Mouse (Mus musculus) heart, adult 11 months (tissue): ENCODE measurements around the gene Pakap.

ENCODE experiments used
- DNase-seq: peaks from one replicate; pipeline ENCODE4 v3.0.0; 2022

The Pakap gene

GRCm38 (mm10) chr4:57575686-57576085, 7.7 kb downstream of the Pakap start:
- no peak for DNase-seq

GRCm38 (mm10) chr4:57576095-57576494, 8.1 kb downstream of the Pakap start:
- DNase-seq, result no peak

- no peak for DNase-seq
Observed at GRCm38 (mm10) chr4:57579683-57580082, 11.7 kb downstream of the Pakap start.

DNA sequence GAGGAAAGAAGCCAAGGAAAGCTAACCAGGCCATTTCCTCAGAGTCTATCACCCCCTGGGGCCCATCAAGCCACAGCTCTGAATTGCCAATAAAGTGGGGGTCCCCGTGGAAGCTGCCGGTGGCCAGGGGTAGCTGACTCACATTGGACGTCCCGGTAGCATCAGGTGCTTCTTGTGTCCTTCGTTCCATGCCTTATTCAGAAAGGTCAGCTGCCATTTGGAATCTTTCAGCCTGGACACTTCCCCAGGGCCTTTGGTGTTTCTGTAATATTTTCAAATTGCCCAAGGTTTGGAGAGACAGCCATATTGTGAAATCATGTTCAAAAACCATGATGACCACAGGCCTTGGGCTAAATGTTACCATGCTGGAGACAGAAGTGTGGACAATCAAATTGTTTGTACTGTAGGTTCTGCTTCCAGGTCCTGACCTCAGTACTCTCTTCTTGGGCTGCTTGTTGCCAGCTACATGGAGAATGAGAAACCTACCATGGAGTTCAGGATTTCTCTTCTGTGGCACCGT, 17.4 kb downstream of the Pakap start:
- DNase-seq, result peak; percentile 92

DNA sequence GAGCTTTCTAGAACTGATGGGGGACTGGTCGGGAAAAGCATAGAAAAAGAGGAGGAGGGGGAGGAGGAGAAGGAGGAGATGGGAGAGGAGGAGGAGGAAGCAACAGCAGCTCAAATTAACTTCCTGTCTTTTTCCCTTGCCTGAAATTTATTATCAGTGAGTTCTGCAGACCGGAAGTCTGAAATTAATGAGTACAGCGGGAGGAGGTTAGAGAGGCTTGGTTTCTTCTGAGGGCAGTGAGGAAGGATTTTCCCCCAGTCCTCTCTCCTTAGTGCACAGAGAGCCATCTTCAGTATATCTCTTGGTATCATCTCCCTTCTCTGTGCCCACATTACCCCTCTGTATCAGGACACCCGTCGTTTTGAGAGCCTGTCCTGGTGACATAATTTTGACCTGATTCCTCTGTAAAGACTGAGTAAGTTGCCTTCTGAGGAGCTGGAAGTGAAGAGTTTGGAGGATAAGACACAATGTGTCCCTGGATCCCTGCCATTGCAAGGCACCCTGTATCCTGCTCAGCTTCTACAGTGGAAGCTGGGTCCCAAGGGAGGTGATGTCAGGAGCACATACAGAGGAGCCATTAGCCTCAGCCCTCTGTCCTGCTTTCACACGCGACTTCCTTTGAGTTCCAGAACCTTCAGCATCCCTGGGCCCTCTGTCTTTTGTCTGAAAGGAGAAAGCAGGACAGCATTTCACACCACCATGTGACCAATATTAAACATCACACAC, 19.1 kb downstream of the Pakap start:
- peak; percentile 96 for DNase-seq

- peak; percentile 91 for DNase-seq
Observed at GRCm38 (mm10) chr4:57588356-57588755, 20.4 kb downstream of the Pakap start.

DNA sequence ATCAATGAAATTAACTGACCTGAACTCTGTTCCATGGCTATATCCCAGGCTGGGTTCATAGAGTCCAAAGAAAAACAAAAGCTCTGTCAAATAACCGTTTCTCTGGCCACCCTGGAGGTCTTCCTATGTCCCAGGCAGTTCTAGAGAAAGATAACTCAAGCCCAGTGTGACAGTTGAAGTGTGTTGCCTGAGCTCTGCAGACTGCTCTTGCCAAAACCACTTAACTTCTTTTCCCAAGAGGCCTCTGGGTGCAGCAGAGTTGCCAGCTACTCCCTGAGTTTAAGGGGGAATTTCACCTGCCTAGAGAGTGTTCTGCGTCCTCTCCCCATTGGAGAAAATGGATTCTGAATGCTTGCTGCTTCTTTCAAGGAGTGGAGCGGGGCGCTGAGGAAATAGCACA, 24.8 kb downstream of the Pakap start:
- DNase-seq, result peak; percentile 93

DNA sequence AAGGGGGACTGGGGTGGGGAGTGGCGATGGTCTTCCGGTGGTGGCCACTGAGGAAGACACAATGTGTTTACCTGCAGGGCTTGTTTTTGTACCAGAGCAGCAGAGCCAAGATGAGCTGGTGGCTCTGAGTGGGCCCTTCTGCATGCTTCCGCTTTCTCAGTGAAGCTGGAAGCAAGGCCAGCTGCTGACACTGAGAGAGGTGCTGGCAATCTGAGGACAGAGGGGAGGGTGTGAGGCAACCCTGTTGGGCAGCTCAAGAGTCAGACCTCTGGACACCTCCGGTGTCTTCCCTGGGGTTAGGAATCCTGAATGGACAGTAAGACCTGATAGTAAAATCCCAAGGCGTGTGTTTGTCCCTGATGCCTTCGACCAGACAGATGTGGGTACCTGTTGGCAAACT, 32.0 kb downstream of the Pakap start:
- DNase-seq, result no peak

GRCm38 (mm10) chr4:57600685-57601457, 32.9 kb downstream of the Pakap start:
- DNase-seq, result peak; percentile 95

GRCm38 (mm10) chr4:57601458-57601835, 33.5 kb downstream of the Pakap start:
- DNase-seq, result no peak

GRCm38 (mm10) chr4:57601903-57602617, 34.1 kb downstream of the Pakap start:
- DNase-seq, result peak; percentile 93

DNA sequence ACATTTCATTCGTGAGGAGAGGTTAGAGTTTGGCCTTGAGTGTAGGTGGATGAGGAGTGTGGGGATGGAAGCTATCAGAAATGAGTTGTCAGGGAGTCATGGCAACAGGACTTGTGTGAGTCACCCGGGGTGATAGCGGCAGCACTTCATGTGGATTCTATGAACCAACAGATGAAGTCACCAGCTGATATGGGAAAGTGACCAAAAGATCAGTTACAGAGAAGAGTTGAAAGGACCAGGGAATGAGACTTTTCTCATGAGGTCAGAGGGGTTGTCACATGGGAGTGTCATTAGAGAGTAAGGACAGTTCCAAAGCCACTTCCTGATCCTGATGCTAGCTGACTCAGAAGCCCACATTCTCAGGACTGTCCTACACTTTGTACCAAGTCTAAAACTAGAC, 38.3 kb downstream of the Pakap start:
- peak; percentile 96 for DNase-seq

GRCm38 (mm10) chr4:57607247-57607942, 39.4 kb downstream of the Pakap start:
- DNase-seq, result peak; percentile 96

GRCm38 (mm10) chr4:57611303-57612077, 43.5 kb downstream of the Pakap start:
- peak; percentile 89 for DNase-seq

GRCm38 (mm10) chr4:57612716-57613115, 44.7 kb downstream of the Pakap start:
- DNase-seq, result peak; percentile 79

GRCm38 (mm10) chr4:57614686-57615085, 46.7 kb downstream of the Pakap start:
- no peak for DNase-seq

- DNase-seq, result peak; percentile 93
Observed at GRCm38 (mm10) chr4:57618743-57619142, 50.8 kb downstream of the Pakap start.

DNA sequence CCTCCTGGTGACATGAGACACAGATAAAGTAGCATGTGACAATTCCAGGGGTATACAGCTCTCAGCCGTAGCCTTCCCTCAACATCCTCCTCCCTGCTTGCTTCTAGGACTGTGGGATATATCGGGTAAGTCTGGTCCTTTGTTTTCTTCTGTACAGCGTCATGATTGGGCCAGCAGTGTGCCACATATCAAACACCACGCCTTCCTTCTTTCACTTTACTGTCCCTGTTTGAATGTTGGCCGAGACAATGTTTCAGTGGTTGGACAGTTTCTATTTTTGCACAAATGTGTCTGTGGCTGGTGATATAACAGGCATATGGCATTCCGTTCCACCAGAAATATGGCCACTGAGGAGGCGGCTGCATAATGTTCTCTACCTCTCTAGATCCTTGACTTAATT, 54.8 kb downstream of the Pakap start:
- DNase-seq, result peak; percentile 94

DNA sequence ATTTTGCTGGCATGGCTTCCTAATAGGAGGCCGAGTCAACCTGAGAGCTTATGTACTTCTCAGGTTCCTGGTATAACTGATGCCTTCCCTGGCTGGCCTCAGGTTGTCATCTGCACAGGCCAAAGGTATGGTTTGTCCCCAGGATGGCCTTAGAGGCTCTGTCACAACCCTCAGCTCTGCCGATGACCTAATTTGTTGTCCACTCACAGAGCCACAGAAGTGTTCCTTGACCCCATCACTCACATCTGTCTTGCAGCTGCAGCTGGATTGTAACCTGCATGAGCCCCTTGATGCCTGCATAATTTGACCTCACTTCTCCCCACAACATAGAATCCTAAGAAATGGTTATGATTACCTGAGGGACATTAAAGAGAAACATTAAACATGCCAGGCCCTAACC, 56.8 kb downstream of the Pakap start:
- peak; percentile 82 for DNase-seq

DNA sequence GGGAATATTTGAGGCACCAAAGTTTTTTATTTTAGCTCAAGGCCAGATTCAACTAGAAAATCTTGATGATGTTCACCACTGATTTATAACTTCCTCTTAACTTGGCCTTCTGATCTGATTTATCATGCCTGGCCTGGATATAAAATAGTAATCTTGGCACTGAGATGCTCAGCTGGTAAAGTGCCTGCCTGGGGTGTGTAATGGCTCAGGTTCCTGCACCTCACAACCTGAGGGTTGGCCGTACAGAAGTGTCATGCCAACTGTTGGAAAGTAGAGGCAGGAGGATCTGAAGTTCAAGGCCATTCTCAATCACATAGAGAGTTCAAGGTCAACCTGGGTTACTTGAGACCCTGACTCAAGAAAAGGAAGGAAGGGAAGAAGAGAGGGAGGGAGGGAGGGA, 57.3 kb downstream of the Pakap start:
- DNase-seq, result peak; percentile 76

GRCm38 (mm10) chr4:57625756-57626155, 57.8 kb downstream of the Pakap start:
- peak; percentile 61 for DNase-seq

DNA sequence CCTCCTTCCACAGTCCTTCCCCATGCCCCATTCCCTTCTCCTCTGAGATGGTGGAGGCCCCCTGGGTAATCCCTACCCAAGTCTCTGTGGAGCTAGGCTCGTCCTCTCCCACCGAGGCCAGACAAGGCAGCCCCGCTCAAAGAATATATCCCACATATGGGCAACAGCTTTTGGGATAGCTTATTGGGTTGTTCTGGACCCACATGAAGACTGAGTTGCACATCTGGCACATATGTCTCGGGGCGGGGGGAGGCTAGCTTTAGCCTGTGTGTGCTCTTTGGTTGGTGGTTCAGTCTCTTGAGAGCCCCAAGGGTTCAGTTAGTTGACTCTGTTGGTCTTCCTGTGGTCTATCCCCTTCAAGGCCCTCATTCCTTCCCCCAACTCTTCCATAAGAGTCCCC, 58.9 kb downstream of the Pakap start:
- peak; percentile 63 for DNase-seq
